Mouse (Mus musculus) C2C12 (cell line): ENCODE data around the gene Cdkn1a. TPM values are rescaled to one million over a fixed set of nuclear protein-coding genes. Genes with fewer than 3 reads are reported as not detected.

Source experiments
- H3K27me3 ChIP-seq: one replicate; pipeline ENCODE4 v1.6.1; 2011; ENCODE audit not compliant: control insufficient read depth, insufficient read depth, insufficient read length
- H3K36me3 ChIP-seq: one replicate; pipeline ENCODE4 v1.6.1; 2011; ENCODE audit not compliant: control insufficient read depth, insufficient read depth
- H3K4me3 ChIP-seq: one replicate; pipeline ENCODE4 v1.5.1; 2011; ENCODE audit warnings: mild to moderate bottlenecking, control low read depth; ENCODE audit not compliant: poor library complexity, insufficient read depth, severe bottlenecking
- H3K79me2 ChIP-seq: one replicate; pipeline ENCODE4 v1.6.1; 2011; ENCODE audit not compliant: control insufficient read depth, insufficient read depth
- H3K79me3 ChIP-seq: one replicate; pipeline ENCODE4 v1.6.1; 2011; ENCODE audit warnings: low read depth, control low read depth
- H3ac ChIP-seq: one replicate; pipeline ENCODE3; 2011; ENCODE audit warnings: low read depth; ENCODE audit not compliant: control insufficient read depth, insufficient read length
- CEBPB ChIP-seq: IDR thresholded peaks from one replicate; pipeline ENCODE4 v1.6.1; 2011; ENCODE audit warnings: low read depth, mild to moderate bottlenecking, control low read depth, moderate library complexity
- CTCF ChIP-seq: IDR thresholded peaks from one replicate; pipeline ENCODE4 v1.5.1; 2011; ENCODE audit not compliant: control insufficient read depth, insufficient read depth, insufficient read length
- FOSL1 ChIP-seq: IDR thresholded peaks from one replicate; pipeline ENCODE4 v1.8.0; 2011; ENCODE audit warnings: mild to moderate bottlenecking, low read length; ENCODE audit not compliant: poor library complexity, insufficient read depth, severe bottlenecking
- MAX ChIP-seq: IDR thresholded peaks from one replicate; pipeline ENCODE4 v1.6.1; 2011; ENCODE audit warnings: mild to moderate bottlenecking, control low read depth
- MYOD1 ChIP-seq: IDR thresholded peaks from one replicate; pipeline ENCODE4 v1.6.1; 2011; ENCODE audit warnings: low read depth; ENCODE audit not compliant: control insufficient read depth, insufficient read length
- MYOG ChIP-seq: IDR thresholded peaks from one replicate; pipeline ENCODE4 v1.6.1; 2011; ENCODE audit not compliant: control insufficient read depth, insufficient read length; ENCODE audit errors: extremely low read depth
- USF1 ChIP-seq: IDR thresholded peaks from one replicate; pipeline ENCODE4 v1.6.1; 2011; ENCODE audit warnings: low read depth, mild to moderate bottlenecking, control low read depth, moderate library complexity
- polyA plus RNA-seq: library from polyadenylated mRNA; unstranded; fragments of >200 nt; fragmentation: generic; extraction: Trizol; gene quantifications from one replicate; pipeline ENCODE4 v1.2.1, GENCODE M21; 2012; ENCODE audit warnings: missing spikeins

The Cdkn1a gene
- polyA plus RNA-seq, 1 experiment = 236 TPM

- peaks cover 31% of the 10 kb centered on the region for H3K36me3 ChIP-seq
- H3ac ChIP-seq = peak overlapping the region; percentile 94
- peaks cover 40% of the 10 kb centered on the region for H3K79me3 ChIP-seq
- peak overlapping the region; percentile 91 for H3K4me3 ChIP-seq
- H3K27me3 ChIP-seq = no peaks in the 10 kb centered on the region
- H3K79me2 ChIP-seq = peaks cover 64% of the 10 kb centered on the region
- no peak for TF ChIP-seq MAX
- no peak for TF ChIP-seq FOSL1
- TF ChIP-seq CEBPB = no peak
- TF ChIP-seq MYOD1 = no peak
- no peak for TF ChIP-seq USF1
- TF ChIP-seq MYOG = no peak
- TF ChIP-seq CTCF = no peak
Observed at GRCm38 (mm10) chr17:29093961-29094309, 3.2 kb downstream of the Cdkn1a start.

GRCm38 (mm10) chr17:29094310-29095181 lies 3.8 kb downstream of the Cdkn1a start:
- Histone ChIP-seq H3K4me3 (peak overlapping the region; percentile 91), H3K36me3 (peaks cover 37% of the 10 kb centered on the region), H3K79me2 (peaks cover 64% of the 10 kb centered on the region), H3K79me3 (peaks cover 40% of the 10 kb centered on the region), H3ac (peak overlapping the region; percentile 94), H3K27me3 (no peaks in the 10 kb centered on the region)
- TF ChIP-seq CTCF = no peak
- TF ChIP-seq USF1 = no peak
- no peak for TF ChIP-seq MAX
- TF ChIP-seq FOSL1 = no peak
- TF ChIP-seq MYOD1 = no peak
- no peak for TF ChIP-seq CEBPB
- no peak for TF ChIP-seq MYOG

GRCm38 (mm10) chr17:29095201-29095733 lies 4.5 kb downstream of the Cdkn1a start:
- Histone ChIP-seq H3K79me2 (peaks cover 64% of the 10 kb centered on the region), H3ac (peak overlapping the region; percentile 94), H3K27me3 (no peaks in the 10 kb centered on the region), H3K36me3 (peaks cover 44% of the 10 kb centered on the region), H3K4me3 (peak overlapping the region; percentile 91), H3K79me3 (peaks cover 40% of the 10 kb centered on the region)
- TF ChIP-seq USF1 = no peak
- TF ChIP-seq CTCF = peak; percentile 98
- TF ChIP-seq FOSL1 = no peak
- no peak for TF ChIP-seq MYOD1
- TF ChIP-seq MYOG = no peak
- TF ChIP-seq CEBPB = no peak
- peak; percentile 31 for TF ChIP-seq MAX

GRCm38 (mm10) chr17:29096245-29096644 lies 5.5 kb downstream of the Cdkn1a start:
- peaks cover 40% of the 10 kb centered on the region for H3K79me3 ChIP-seq
- H3K79me2 ChIP-seq = peaks cover 64% of the 10 kb centered on the region
- no peak overlapping the region for H3K4me3 ChIP-seq
- no peaks in the 10 kb centered on the region for H3K27me3 ChIP-seq
- H3K36me3 ChIP-seq = peaks cover 48% of the 10 kb centered on the region
- TF ChIP-seq USF1 (no peak), FOSL1 (no peak), CEBPB (no peak), MYOG (no peak), CTCF (no peak), MYOD1 (no peak), MAX (no peak)
- no peak overlapping the region for H3ac ChIP-seq

- Histone ChIP-seq H3K36me3 (peaks cover 48% of the 10 kb centered on the region), H3K79me3 (peaks cover 40% of the 10 kb centered on the region), H3K27me3 (no peaks in the 10 kb centered on the region), H3K4me3 (no peak overlapping the region), H3K79me2 (peaks cover 64% of the 10 kb centered on the region), H3ac (no peak overlapping the region)
- TF ChIP-seq FOSL1 (no peak), USF1 (no peak), MAX (no peak), CTCF (no peak), MYOD1 (no peak), MYOG (no peak), CEBPB (no peak)
Observed at GRCm38 (mm10) chr17:29096851-29097561, 6.2 kb downstream of the Cdkn1a start.
